Mouse (Mus musculus): ENCODE results near the gene C5ar2. TPM values are rescaled to one million over a fixed set of nuclear protein-coding genes. Genes with fewer than 3 reads are reported as not detected.
"Not testable (repeated sequence)": the region's sequence is repeated elsewhere in the genome, so short reads cannot be mapped to it uniquely, and the experiment has no call there.

Gene C5ar2
- total RNA-seq, 4 experiments from 2014 or later, result 0.54 to 1.7 (median 1.1) TPM

DNA sequence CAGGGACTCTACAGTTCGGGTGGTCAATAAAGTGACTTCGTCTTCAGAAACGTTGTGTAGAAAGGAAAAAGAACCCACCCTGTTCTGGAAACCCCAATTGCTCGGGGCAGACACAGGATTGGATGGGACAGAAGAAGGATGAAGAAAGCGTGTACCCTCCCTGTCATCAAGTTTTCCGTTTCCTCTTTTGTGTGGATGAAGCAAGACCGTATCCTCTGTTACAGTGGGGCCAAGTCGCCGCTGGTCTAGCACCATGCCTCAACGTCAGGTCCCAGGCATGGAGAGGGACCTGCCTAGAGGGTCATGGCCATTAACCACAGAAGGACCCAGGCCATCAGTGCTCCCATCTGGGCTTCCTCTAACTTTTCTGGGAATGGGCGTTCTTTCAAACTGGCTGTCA lies 13.9 kb upstream of the C5ar2 start:
- DNase-seq (ENCODE audit: low spot score in 2 of 2), result no peak

DNA sequence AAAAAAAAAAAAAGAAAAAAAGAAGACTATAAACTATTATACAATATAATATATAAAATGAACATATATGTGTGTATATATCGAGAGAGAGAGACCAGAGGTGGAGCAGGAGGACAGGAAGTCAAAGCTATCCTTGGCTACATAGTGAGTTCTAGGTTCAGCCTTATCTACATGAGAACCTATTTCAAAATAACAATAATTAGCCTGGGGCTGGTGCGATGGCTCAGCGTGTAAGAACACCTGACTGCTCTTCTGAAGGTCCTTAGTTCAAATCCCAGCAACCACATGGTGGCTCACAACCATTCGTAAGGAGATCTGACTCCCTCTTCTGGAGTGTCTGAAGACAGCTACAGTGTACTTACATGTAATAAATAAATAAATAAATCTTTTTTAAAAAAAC lies 12.0 kb upstream of the C5ar2 start:
- DNase-seq (ENCODE audit: low spot score in 2 of 2), result not testable (repeated sequence)

DNA sequence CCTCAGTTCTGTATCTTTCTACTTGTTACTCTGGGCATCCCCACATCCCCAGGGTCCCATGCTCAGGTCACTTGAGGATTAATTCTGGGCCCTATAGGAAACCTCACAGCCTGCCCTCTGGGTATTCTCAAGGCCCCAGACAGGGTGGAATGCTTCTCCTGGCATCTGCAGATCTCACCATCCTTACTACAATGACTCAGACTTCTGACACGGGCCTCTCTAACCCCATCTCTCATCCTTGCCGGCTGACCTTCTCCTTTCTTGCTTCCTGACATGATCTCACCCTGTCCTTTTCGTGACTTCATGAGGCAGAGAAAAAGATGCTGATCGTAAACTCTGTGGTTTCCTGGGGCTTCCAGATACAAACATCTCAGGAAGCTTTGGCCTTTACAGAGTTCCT lies 10.2 kb upstream of the C5ar2 start:
- DNase-seq (ENCODE audit: low spot score in 2 of 2), result no peak

DNA sequence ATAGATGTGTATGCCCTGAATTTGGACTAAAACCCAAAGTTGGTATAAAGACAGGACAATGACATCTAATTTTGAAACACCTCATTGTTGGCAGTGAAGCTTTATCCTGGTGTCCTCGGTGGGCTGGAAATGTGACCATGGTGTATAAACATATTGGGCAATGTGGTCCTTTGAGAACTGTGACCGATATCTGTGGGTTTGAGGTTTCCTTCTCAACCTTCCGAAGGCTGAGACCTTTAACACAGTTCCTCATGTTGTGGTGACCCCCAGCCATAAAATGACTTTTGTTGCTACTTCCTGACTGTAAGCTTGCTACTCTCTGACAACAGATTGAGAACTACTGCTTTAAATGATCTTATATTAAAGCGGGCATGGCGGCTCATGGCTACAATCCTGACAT lies 6.7 kb upstream of the C5ar2 start:
- DNase-seq (ENCODE audit: low spot score in 2 of 2), result no peak

DNA sequence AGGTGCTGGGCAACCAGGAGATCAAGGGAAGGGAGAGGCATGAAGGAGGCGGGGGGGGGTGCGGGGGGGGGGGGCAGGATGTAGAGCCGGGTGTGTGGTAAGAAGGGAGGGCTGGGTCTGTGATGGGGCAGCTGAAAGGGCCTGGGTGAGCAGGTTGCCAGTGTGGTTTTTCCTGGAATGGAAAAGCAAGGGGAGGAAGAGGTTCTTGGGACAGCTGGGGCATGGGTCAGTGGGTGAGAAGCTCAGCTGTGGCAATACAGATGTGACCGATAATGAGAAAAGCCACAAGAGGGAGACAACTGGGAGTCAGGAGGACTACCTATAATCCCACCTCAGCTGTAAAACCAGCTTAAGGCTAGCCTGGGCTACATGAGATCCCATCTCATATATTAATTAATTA lies 2.0 kb upstream of the C5ar2 start:
- DNase-seq (ENCODE audit: low spot score in 2 of 2), result no peak

DNA sequence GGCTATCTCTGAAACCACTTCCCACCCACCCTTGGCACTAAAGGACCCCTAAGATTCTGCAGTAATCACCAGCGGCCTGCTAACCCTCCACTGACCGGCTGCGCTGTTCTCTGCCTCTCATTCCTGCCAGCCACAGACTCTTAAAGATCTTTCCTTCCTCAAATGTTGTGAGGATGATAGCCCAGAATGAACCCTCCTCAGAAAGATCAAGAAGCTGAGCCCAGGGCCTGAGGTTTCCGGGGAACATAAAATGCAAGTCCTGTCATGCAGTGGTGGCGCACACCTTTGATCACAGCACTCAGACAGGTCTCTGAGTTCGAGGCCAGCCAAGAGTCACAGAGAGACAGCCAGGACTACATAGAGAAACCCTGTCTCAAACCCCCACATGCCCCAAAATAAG lies 1.8 kb downstream of the C5ar2 start:
- DNase-seq (ENCODE audit: low spot score in 2 of 2), result no peak

DNA sequence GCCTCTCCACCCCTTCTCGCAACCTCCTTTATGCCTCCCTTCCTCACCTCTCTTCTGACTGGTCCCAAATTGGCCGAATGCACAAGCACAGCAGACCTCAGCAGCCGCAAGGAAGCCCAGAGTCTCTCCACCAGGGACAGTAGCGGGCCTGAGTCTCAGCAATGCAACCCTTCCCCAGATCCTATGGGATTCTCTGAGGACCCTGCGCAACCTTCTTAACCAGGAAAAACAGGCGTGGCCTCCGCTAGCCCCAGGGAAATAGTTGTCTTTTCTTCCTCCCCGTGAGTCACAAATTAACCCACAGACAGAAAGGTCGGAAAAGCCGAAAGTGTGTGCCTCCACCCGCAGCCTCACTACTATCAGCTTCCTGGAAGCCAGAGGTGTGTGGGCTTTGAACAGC lies 2.2 kb downstream of the C5ar2 start:
- no peak for DNase-seq (ENCODE audit: low spot score in 2 of 2)

DNA sequence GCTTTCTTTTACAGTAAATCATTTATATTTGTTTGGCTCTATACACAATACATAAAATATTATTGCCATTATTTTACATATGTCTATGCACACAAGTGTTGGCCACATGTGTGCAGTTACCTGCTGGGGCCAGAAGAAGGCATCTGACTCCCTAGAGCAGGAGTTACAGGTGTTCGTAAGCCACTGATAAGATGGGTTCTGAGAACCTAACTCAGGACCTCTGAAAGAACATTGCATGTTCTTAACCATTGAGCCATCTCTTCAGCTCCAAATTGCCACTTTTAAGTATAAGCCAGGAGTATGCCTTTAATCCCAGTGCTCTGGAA lies 3.0 kb downstream of the C5ar2 start:
- no peak for DNase-seq (ENCODE audit: low spot score in 2 of 2)

DNA sequence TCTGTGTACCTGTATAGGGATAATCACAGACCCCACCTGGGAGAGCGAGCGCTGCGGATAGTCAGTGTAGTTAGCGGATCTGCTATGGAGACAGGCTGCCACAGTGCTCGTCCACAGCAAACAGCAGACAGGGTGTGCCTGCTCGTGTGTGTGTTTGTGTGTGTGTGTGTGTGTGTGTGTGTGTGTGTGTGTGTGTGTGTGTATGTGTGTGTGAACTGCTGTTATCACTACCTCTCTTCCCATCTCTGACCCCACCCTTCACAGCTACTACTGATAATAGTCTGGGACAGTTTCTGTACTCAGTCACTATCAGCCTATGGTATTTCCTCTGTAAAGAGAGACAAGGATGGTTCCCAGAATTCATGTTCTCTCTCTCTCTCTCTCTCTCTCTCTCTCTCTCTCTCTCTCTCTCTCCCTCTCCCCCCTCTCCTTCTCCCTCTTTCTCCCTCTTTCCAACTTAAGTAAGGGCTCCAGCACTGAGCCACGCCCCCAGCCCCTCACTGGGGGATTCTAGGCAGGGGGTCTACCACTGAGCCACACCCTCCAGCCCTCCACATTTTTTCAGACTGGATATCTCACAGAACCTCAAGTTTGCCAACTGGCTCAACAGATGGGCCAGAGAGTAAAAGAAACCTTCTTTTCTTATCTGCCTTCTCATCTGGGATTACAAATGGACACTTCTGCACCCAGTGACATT lies 3.5 kb downstream of the C5ar2 start:
- DNase-seq (ENCODE audit: low spot score in 2 of 2), result no peak

DNA sequence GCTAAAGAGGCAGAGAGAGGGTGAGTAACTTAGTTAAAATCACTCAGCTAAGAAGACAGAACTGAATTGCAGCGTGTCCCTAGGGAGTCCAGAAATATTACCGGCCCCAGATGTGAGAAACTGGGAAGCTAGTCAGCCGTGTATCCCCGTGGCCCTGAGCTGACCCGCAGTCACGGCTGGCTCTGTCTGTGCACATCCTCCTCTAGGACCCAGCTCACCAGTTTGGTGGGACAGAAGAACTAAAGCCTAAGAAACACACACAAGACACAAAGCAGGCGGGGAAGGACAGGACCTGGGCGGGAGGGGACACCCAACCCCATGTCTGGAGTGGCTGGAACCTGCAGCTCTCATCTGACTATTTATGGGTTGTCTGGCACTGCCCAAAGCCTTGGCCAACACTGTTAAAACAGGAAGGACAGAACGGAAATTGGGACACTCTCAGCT lies 4.4 kb downstream of the C5ar2 start:
- no peak for DNase-seq (ENCODE audit: low spot score in 2 of 2)

DNA sequence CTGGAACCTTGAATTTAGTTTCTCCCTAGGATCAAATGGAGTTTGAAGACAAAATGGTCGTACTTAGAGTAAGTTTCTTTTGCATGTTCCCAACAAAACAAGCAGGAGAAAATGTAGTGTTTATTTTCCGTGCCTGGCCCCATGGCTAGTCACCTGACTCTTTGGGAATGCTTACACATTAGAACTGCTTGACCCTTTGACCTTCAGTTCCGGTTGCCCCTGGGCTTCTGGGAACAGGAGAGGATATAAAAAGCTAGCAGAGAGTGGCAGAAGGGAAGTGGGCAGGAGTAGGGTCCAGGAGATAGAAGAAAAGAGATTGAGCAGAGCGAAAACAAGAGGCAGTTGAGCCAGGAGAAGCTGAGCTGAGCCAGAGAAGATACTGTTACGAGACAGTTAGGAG lies 14.1 kb downstream of the C5ar2 start:
- no peak for DNase-seq (ENCODE audit: low spot score in 2 of 2)

DNA sequence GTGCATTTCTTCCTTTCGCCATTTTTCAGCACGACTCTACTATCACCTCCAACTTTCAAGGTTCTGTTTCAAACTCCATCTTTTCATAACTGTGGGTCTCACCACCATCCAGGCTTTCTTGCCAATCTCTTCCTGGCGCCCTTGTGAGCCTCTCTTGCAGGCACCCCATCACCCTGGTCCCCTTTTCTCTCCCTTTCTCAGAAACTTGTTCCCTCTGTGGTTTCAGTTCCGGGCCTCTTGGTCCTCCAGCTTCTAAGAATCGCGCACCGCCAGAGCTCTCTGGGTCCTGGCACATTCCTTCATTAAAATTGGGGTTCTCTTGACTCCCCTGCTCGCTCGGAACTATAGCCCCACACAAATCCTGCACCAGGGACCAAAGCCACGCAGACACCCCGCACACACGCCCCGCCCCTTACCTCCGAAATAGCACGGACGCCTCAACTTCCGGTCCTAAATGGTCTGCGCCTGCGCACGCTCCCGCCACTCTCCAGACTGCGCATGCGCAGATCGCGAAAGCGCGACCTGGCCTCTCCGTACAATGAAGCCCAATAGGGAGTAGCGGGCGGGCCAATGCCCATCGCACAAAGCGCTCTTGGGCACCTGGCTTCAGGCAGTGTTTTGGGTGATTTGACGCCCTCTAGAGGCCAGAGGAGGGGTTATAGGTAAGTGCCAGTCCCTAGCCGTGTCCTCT lies 22.2 kb downstream of the C5ar2 start, which contains the start of gene Dhx34:
Dhx34 (minus strand) TSS at position 456 of the 691 bp plus-strand sequence.
- DNase-seq (ENCODE audit: low spot score in 2 of 2), result peak; percentile 92 to 98

DNA sequence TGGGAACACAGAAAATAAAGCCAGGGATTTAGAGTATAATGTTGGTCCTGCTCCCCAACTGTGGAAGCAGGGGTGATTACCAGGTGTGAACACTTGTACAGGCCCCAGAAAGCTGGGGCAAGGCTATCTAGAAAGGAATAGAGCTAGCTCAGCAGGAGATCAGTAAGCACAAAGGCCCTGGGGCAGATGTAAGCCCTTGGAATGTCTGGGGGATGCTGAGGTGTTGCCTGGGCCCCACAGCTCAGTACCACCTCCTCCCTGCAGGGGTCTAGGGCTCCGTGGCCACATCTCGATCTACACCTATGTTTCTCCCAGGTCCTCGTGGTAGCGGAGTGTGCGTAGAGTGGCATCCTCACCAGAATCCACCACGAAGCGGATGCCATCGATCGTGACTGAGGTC lies 30.0 kb downstream of the C5ar2 start:
- no peak for DNase-seq (ENCODE audit: low spot score in 2 of 2)

DNA sequence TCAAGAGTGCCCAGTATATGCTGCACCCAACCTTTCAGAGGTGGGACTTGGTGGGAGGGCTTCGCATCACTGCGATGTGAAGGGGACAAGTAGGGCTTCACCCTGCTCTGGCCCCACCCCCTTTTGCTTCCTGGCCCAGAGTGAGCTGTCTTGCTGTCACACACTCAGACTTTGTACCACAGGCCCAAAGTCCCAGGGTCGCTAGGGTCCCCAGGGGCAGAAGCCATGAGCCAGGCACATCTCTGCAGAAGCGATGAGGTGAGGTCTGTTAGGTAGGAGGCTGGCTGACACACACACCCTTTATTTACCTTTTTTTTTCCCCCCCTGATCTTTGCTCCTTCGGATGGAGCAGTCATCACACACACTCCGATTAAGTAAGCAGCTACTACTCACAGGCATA lies 30.8 kb downstream of the C5ar2 start:
- no peak for DNase-seq (ENCODE audit: low spot score in 2 of 2)

DNA sequence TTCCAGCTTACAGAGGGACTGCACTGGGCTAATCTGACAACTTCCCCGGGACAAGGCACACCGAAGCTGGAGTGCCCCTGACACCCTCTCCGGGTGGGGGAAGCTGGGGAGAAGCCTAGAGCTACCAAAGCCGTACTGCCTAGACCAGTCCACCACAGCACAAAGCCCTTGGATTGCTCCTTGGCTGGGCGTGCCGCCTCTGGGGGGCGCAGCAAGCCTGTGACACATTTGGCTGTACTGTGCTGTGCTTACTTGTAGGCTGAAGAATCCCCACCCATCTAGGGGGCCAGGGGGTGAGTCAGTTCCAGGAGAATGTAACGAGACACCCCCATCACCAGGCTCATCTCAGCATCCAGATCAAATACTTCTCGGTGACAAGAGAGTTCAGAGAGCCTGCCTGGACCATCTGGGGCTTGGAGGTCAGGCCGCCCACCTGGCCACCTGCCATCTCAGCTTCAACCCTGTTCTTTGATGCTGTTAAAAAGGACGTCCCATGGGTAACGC lies 33.0 kb downstream of the C5ar2 start:
- no peak for DNase-seq (ENCODE audit: low spot score in 2 of 2)

DNA sequence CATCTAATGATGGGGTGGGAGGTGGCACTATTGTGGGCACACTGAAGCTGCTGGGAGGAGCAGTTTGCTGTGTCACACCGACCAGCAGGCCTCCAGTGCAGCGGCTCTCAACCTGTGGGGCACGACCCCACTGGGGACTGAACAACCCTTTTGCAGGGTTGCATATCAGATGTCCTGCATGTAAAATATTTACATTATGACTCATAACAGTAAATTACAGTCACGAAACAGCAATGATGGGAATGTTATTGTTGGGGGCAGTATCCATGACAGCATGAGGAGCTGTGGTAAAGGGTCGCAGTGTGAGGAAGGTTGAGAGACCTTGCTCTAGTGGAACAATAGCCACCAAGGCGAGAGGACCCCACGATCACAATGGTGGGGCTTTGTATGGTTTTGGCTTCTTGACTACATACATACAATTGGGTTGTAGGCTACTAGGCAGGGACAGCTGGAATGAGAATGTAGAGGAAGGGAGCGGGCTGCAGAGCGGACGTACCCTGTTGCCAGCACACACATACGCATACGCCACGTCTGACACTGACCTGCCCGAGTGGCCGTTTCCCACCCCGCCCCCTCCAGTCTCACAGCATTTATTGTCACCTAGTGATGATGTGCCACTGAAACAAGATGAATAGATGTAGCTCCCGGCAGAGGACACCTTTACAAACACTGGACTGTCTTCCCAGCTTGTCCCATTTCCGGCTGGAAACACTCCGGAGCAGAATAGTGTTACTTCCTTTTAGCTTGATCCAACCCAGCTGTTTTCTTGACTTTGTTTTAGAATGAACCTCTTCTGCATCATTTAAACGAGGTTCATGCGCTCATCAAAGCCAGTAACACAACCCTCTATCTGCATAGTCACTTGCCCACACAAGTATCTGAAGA lies 34.9 kb downstream of the C5ar2 start:
- DNase-seq (ENCODE audit: low spot score in 2 of 2), result no peak

DNA sequence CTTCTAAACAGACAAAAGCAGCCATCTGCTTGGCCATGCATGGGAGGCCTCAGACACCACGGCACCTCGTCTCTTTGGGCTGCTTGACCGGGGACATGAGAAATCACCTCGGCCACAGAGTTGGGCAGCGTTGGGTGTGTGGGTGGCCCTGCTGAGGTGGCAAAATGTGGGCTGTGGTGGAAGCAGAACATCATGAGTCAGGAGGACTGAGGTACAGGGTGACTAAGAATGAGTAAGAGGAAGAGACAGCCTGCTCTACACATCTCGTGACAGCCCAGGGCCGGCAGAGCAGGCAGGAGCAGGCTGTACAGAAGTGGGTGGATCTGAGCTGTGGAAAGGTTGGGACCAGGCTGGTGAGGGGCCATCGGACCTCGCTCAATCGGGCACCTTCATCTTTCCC lies 36.5 kb downstream of the C5ar2 start:
- peak; percentile 26 to 33 for DNase-seq (ENCODE audit: low spot score in 2 of 2)

DNA sequence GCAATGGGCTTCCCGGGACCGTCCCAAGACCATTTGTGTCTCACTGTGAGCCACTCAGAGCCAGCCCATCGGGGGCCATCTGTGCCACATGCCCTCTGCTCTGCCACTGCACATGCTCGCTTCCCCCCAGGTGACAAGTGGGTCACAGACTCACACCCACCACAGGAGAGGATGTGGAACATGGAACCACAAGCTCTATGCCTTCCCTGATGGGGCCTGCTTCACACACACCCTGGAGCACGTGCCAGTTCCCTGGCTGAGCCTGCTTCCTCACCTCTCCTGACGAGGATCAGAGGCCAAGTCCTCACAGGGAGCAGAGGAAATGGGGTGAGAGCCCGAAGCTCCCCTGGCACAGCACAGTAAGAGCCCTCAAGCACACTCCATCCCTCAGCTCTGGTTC lies 36.9 kb downstream of the C5ar2 start:
- DNase-seq (ENCODE audit: low spot score in 2 of 2), result no peak

DNA sequence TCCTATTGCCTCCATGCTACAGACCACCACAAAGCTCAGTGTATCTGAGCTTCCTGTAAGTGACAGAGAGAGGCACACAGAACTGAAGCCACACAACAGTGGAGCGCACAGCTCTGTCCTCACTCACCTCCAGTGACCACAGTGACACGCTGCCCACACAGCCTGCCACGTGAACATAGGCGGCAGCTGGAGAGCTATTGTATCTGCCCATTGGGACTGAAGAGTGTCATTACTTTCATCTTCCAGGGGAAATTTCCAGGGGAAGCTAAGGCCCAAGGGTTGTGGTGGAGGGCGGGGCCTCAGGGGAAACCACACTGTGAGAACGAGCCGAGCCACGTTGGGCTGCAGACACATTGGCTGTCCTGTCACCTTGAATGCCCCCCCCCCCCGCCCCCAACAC lies 39.2 kb downstream of the C5ar2 start:
- no peak for DNase-seq (ENCODE audit: low spot score in 2 of 2)

DNA sequence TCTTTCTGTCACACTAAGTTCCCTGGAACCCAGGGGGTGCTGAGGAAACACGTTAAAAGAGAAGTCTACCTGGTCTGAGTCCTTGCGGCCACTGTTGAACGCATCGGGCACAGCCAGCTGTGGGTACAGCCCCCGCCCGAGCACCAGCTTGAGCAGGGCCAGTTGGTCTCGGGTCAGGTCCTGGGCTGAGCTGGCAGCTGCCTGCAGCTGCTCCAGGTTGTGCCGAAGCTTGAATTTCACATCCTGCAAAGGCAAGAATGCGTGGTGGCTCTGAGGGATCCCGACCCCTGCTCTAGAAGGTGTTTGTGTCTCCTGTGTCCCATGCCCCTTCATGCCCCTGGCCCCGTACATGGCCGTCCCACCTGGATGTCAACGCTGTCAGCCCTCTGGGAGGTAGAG lies 40.5 kb downstream of the C5ar2 start:
- DNase-seq (ENCODE audit: low spot score in 2 of 2), result no peak

DNA sequence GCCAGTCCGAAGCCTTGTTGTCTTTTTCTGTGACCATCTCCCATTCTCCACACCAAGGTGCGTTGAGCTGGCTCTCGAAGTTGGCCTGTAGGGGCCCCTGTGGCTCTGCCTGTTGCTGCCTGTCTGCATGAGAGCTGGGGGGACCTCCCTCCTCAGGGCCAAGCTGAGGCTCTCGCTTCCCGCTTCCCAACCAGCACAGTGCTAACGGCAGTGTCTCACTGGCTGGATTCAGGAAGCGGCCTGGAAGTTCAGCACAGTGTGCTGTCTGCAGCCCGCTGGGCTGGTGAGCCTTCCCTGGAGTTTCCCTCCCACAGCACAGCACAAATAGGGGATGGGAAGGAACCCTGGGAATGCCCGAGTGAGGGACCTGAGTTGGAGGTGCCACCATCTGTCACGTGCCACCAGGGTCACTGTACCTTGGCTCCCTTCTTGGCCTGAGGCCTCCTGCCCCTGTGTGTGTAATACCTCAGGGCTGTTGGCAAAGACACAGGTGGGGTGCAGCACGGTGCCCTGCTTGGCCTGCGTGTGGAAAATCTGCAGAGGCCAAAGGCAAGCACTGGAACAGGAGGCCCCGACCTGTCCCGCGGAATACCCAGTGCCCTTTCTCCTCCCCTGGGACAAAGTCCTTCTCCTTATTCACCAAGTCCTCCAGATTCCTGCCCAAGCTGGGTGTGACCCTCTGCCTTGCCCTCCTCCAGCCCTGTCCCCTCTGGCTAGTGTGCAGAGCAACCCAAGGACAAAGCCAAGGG lies 41.0 kb downstream of the C5ar2 start:
- DNase-seq (ENCODE audit: low spot score in 2 of 2), result no peak
